Mouse (Mus musculus) liver, embryonic 11.5 days (tissue): ENCODE data around the gene Olfr1192-ps1. TPM values are rescaled to one million over a fixed set of nuclear protein-coding genes. Genes with fewer than 3 reads are reported as not detected.
"Not testable (repeated sequence)": the region's sequence is repeated elsewhere in the genome, so short reads cannot be mapped to it uniquely, and the experiment has no call there.

ENCODE experiments used
- ATAC-seq: fragments of 200-750 bp; cut with Nextera tagmentation; replicated peaks from 2 replicates; pipeline ENCODE4 v1.8.0; 2017; ENCODE audit warnings: moderate number of reproducible peaks, mild to moderate bottlenecking, moderate TSS enrichment, moderate library complexity; ENCODE audit not compliant: low FRiP score
- DNase-seq: peaks from one replicate; pipeline ENCODE4 v3.0.0-alpha.2; 2017; ENCODE audit warnings: low spot score
- H3K27ac ChIP-seq: fragments of 300-500 bp; sonication (generic); 2 replicates; pipeline ENCODE4 v1.5.1; 2014; ENCODE audit warnings: mild to moderate bottlenecking, low read depth, low read length, control low read depth
- H3K27me3 ChIP-seq: fragments of 300-500 bp; sonication (generic); replicated peaks from 2 replicates; pipeline ENCODE4 v1.6.1; 2014; ENCODE audit warnings: low read length, mixed read lengths; ENCODE audit not compliant: control insufficient read depth, insufficient read depth
- H3K36me3 ChIP-seq: fragments of 300-500 bp; sonication (generic); 2 replicates; pipeline ENCODE4 v1.6.1; 2014; ENCODE audit warnings: mild to moderate bottlenecking, low read length, moderate library complexity, mixed read lengths; ENCODE audit not compliant: control insufficient read depth, insufficient read depth
- H3K4me1 ChIP-seq: fragments of 300-500 bp; sonication (generic); replicated peaks from 2 replicates; pipeline ENCODE4 v1.6.1; 2014; ENCODE audit warnings: low read length, mixed read lengths; ENCODE audit not compliant: control insufficient read depth, insufficient read depth
- H3K4me2 ChIP-seq: fragments of 300-500 bp; sonication (generic); 2 replicates; pipeline ENCODE4 v1.6.1; 2014; ENCODE audit warnings: mild to moderate bottlenecking, control low read depth, moderate library complexity
- H3K4me3 ChIP-seq: fragments of 300-500 bp; sonication (generic); 2 replicates; pipeline ENCODE4 v1.5.1; 2014; ENCODE audit warnings: low read depth, low read length, control low read depth
- H3K9ac ChIP-seq: fragments of 300-500 bp; sonication (generic); 2 replicates; pipeline ENCODE4 v1.6.1; 2014; ENCODE audit warnings: low read depth, low read length, control low read depth
- H3K9me3 ChIP-seq: fragments of 300-500 bp; sonication (generic); 2 replicates; pipeline ENCODE4 v1.6.1; 2016; ENCODE audit warnings: low read length, inconsistent platforms, mixed read lengths; ENCODE audit not compliant: control insufficient read depth
- WGBS: fragments of 180-500 bp; shearing (Covaris S2); extraction: QIAGEN DNeasy Blood & Tissue Kit; methylation state at CpG from one replicate; pipeline ENCODE4 v1.1.7; 2014; 5-methylcytosine and 5-hydroxymethylcytosine counted together
- polyA plus RNA-seq: library from polyadenylated mRNA; unstranded; fragments of >200 nt; fragmentation: Nextera tagmentation; extraction: Ambion mirVana; gene quantifications from 2 replicates; pipeline ENCODE4 v1.2.1, GENCODE M21; 2014

Olfr1192-ps1 gene
- not detected in 2 replicates for polyA plus RNA-seq

GRCm38 (mm10) chr2:88648209-88648608 is at the start of gene Olfr1192-ps1:
Gene Olfr1192-ps1, plus strand, starts transcription at chr2:88648509.
- H3K9ac ChIP-seq, result no peak within 1 kb of the TSS
- H3K27ac ChIP-seq, result no peak within 1 kb of the TSS
- no peaks in the 10 kb centered on the region for H3K27me3 ChIP-seq
- H3K4me1 ChIP-seq, result no peaks in the 10 kb centered on the region
- H3K9me3 ChIP-seq, result no peaks in the 10 kb centered on the region
- no peak for ATAC-seq
- 22% methylated on average over 1 of the region's 1 CpGs for WGBS
- no peak within 1 kb of the TSS for H3K4me3 ChIP-seq
- no peak within 1 kb of the TSS for H3K4me2 ChIP-seq
- DNase-seq, result no peak
- no peaks in the 10 kb centered on the region for H3K36me3 ChIP-seq

- H3K27ac ChIP-seq, ATAC-seq, H3K4me1 ChIP-seq, H3K4me3 ChIP-seq, H3K4me2 ChIP-seq, H3K9ac ChIP-seq, H3K27me3 ChIP-seq, H3K36me3 ChIP-seq, DNase-seq, H3K9me3 ChIP-seq: not testable (repeated sequence)
- 91% methylated on average over 1 of the region's 1 CpGs for WGBS
These were observed 8.1 kb upstream of the Olfr1192-ps1 start, which contains the start of gene Olfr1191-ps1 for GRCm38 (mm10) chr2:88640242-88640641. Gene Olfr1191-ps1, plus strand, starts transcription at chr2:88640542.

- not testable (repeated sequence) for H3K9me3 ChIP-seq, H3K4me1 ChIP-seq, DNase-seq, H3K27ac ChIP-seq, H3K9ac ChIP-seq, H3K36me3 ChIP-seq, ATAC-seq, H3K4me2 ChIP-seq, H3K4me3 ChIP-seq, H3K27me3 ChIP-seq
These were observed 27.0 kb downstream of the Olfr1192-ps1 start, which contains the start of gene Olfr1193 for GRCm38 (mm10) chr2:88675328-88675727. Gene Olfr1193, plus strand, starts transcription at chr2:88675628.

- Histone ChIP-seq H3K9me3 (no peaks in the 10 kb centered on the region), H3K4me3 (no peak within 1 kb of the TSS), H3K9ac (no peak within 1 kb of the TSS), H3K27ac (no peak within 1 kb of the TSS), H3K4me1 (no peaks in the 10 kb centered on the region), H3K36me3 (no peaks in the 10 kb centered on the region), H3K4me2 (no peak within 1 kb of the TSS), H3K27me3 (no peaks in the 10 kb centered on the region)
- DNase-seq, result no peak
- no peak for ATAC-seq
These were observed 40.8 kb downstream of the Olfr1192-ps1 start, which contains the start of gene Olfr1195 for GRCm38 (mm10) chr2:88689087-88689486. Gene Olfr1195, minus strand, starts transcription at chr2:88689187.

- DNase-seq, result no peak
- 74% methylated on average over 2 of the region's 2 CpGs for WGBS
- no peak within 1 kb of the TSS for H3K9ac ChIP-seq
These were observed 56.2 kb downstream of the Olfr1192-ps1 start, which contains the start of gene Olfr1196 for GRCm38 (mm10) chr2:88704497-88704896. Gene Olfr1196, minus strand, starts transcription at chr2:88704597.

More at GRCm38 (mm10) chr2:88704497-88704896, 56.2 kb downstream of the Olfr1192-ps1 start, which contains the start of gene Olfr1196:
- H3K27ac ChIP-seq, result no peak within 1 kb of the TSS
- H3K27me3 ChIP-seq, result no peaks in the 10 kb centered on the region
- H3K36me3 ChIP-seq, result no peaks in the 10 kb centered on the region
- no peak for ATAC-seq
- H3K4me2 ChIP-seq, result no peak within 1 kb of the TSS
- H3K4me1 ChIP-seq, result no peaks in the 10 kb centered on the region
- H3K9me3 ChIP-seq, result no peaks in the 10 kb centered on the region
- no peak within 1 kb of the TSS for H3K4me3 ChIP-seq

Other genes starting within 250 kb of the Olfr1192-ps1 start
- not detected in 2 replicates for gene Olfr1179, start 242.1 kb upstream of the Olfr1192-ps1 start, polyA plus RNA-seq
- not detected in 2 replicates for gene Olfr1180, start 229.4 kb upstream of the Olfr1192-ps1 start, polyA plus RNA-seq
- not detected in 2 replicates for gene Olfr1181, start 222.3 kb upstream of the Olfr1192-ps1 start, polyA plus RNA-seq
- gene Gm13757, start 199.4 kb upstream of the Olfr1192-ps1 start, polyA plus RNA-seq, result not detected in 2 replicates
- gene Olfr1183, start 193.6 kb upstream of the Olfr1192-ps1 start, polyA plus RNA-seq, result not detected in 2 replicates
- gene Olfr1184, start 164.9 kb upstream of the Olfr1192-ps1 start, polyA plus RNA-seq, result not detected in 2 replicates
- gene Olfr1185-ps1, start 155.2 kb upstream of the Olfr1192-ps1 start, polyA plus RNA-seq, result not detected in 2 replicates
- not detected in 2 replicates for gene Olfr1186, start 130.0 kb upstream of the Olfr1192-ps1 start, polyA plus RNA-seq
- gene Olfr1188, start 91.6 kb upstream of the Olfr1192-ps1 start, polyA plus RNA-seq, result not detected in 2 replicates
- not detected in 2 replicates for gene Olfr1189, start 62.1 kb upstream of the Olfr1192-ps1 start, polyA plus RNA-seq
- not detected in 2 replicates for gene Olfr1191-ps1, start 8.0 kb upstream of the Olfr1192-ps1 start, polyA plus RNA-seq
- gene Olfr1193, start 27.1 kb downstream of the Olfr1192-ps1 start, polyA plus RNA-seq, result not detected in 2 replicates
- gene Olfr1195, start 40.7 kb downstream of the Olfr1192-ps1 start, polyA plus RNA-seq, result not detected in 2 replicates
- gene Olfr1196, start 56.1 kb downstream of the Olfr1192-ps1 start, polyA plus RNA-seq, result not detected in 2 replicates
- not detected in 2 replicates for gene Olfr1197, start 83.9 kb downstream of the Olfr1192-ps1 start, polyA plus RNA-seq
- not detected in 2 replicates for gene Olfr1198, start 102.9 kb downstream of the Olfr1192-ps1 start, polyA plus RNA-seq
- gene Olfr1199, start 112.0 kb downstream of the Olfr1192-ps1 start, polyA plus RNA-seq, result not detected in 2 replicates
- gene Olfr1200, start 122.0 kb downstream of the Olfr1192-ps1 start, polyA plus RNA-seq, result not detected in 2 replicates
- gene Olfr1201, start 144.5 kb downstream of the Olfr1192-ps1 start, polyA plus RNA-seq, result not detected in 2 replicates
- not detected in 2 replicates for gene Olfr1202, start 166.0 kb downstream of the Olfr1192-ps1 start, polyA plus RNA-seq
- not detected in 2 replicates for gene Olfr1205, start 181.2 kb downstream of the Olfr1192-ps1 start, polyA plus RNA-seq
- not detected in 2 replicates for gene Olfr1204, start 200.8 kb downstream of the Olfr1192-ps1 start, polyA plus RNA-seq
- not detected in 2 replicates for gene Olfr1206, start 214.7 kb downstream of the Olfr1192-ps1 start, polyA plus RNA-seq